Mouse (Mus musculus) lung, adult 2 months (tissue): ENCODE data around the gene Aim2. TPM values are rescaled to one million over a fixed set of nuclear protein-coding genes. Genes with fewer than 3 reads are reported as not detected.

Experiments used
- DNase-seq: peaks from one replicate; pipeline ENCODE4 v3.0.0; 2022
- H3K4me1 ChIP-seq: fragments of 200-500 bp; 2 replicates; pipeline ENCODE4 v1.6.1; 2011; ENCODE audit warnings: low read length; ENCODE audit not compliant: control insufficient read depth, insufficient read depth
- H3K4me3 ChIP-seq: fragments of 200-500 bp; replicated peaks from 2 replicates; pipeline ENCODE3; 2011; ENCODE audit warnings: low read depth, mild to moderate bottlenecking, control low read depth, low read length; ENCODE audit errors: extremely low read depth
- CTCF ChIP-seq: fragments of 200-500 bp; IDR thresholded peaks from 2 replicates; pipeline ENCODE4 v1.5.1; 2011; ENCODE audit warnings: mild to moderate bottlenecking, low read length, control low read depth; ENCODE audit not compliant: insufficient read depth
- POLR2A ChIP-seq: fragments of 200-500 bp; IDR thresholded peaks from 2 replicates; pipeline ENCODE4 v1.6.1; 2011; ENCODE audit warnings: low read depth, mild to moderate bottlenecking, control low read depth, low read length, borderline replicate concordance; ENCODE audit errors: extremely low read depth
- WGBS: fragments of 180-500 bp; shearing (Covaris S2); methylation state at CpG from one replicate; pipeline ENCODE4 v1.1.7; 2018; 5-methylcytosine and 5-hydroxymethylcytosine counted together
- polyA plus RNA-seq: library from polyadenylated mRNA; depleted of rRNA; stranded (reverse); fragments of >200 nt; gene quantifications from 2 replicates; pipeline ENCODE4 v1.2.3, GENCODE M21; 2012

The Aim2 gene
- polyA plus RNA-seq, 1 experiment: 5.1 TPM

- TF ChIP-seq POLR2A (no peak), CTCF (no peak)
- WGBS: 55% methylated on average over 1 of the region's 1 CpGs
Observed at GRCm38 (mm10) chr1:173326552-173326951, 24.1 kb upstream of the Aim2 start.

GRCm38 (mm10) chr1:173328446-173328845 lies 22.2 kb upstream of the Aim2 start:
- TF ChIP-seq POLR2A (no peak), CTCF (no peak)
- WGBS: 70% methylated on average over 8 of the region's 8 CpGs
- no peaks in the 10 kb centered on the region for H3K4me1 ChIP-seq
- DNase-seq: no peak
- no peak overlapping the region for H3K4me3 ChIP-seq

More at GRCm38 (mm10) chr1:173326552-173326951, 24.1 kb upstream of the Aim2 start:
- Histone ChIP-seq H3K4me3 (no peak overlapping the region), H3K4me1 (no peaks in the 10 kb centered on the region)
- DNase-seq: no peak

GRCm38 (mm10) chr1:173329185-173329584 lies 21.5 kb upstream of the Aim2 start:
- 17% methylated on average over 4 of the region's 4 CpGs for WGBS
- TF ChIP-seq CTCF: no peak
- TF ChIP-seq POLR2A: no peak
- DNase-seq: no peak
- no peaks in the 10 kb centered on the region for H3K4me1 ChIP-seq
- H3K4me3 ChIP-seq: no peak overlapping the region

- TF ChIP-seq CTCF: no peak
- no peak for TF ChIP-seq POLR2A
- 66% methylated on average over 5 of the region's 5 CpGs for WGBS
- Histone ChIP-seq H3K4me1 (no peaks in the 10 kb centered on the region), H3K4me3 (no peak overlapping the region)
- no peak for DNase-seq
Observed at GRCm38 (mm10) chr1:173329743-173330142, 20.9 kb upstream of the Aim2 start.

- Histone ChIP-seq H3K4me3 (no peak overlapping the region), H3K4me1 (no peaks in the 10 kb centered on the region)
- DNase-seq: no peak
- TF ChIP-seq CTCF: no peak
- TF ChIP-seq POLR2A: no peak
- 85% methylated on average over 5 of the region's 5 CpGs for WGBS
Observed at GRCm38 (mm10) chr1:173332418-173332817, 18.3 kb upstream of the Aim2 start.

GRCm38 (mm10) chr1:173333312-173334253 lies 17.1 kb upstream of the Aim2 start, which contains the start of gene Ackr1:
Ackr1 (minus strand) TSS chr1:173333750.
- TF ChIP-seq POLR2A: no peak
- TF ChIP-seq CTCF: no peak
- WGBS: 35% methylated on average over 9 of the region's 9 CpGs
- Histone ChIP-seq H3K4me3 (no peak within 1 kb of the TSS), H3K4me1 (no peaks in the 10 kb centered on the region)
- DNase-seq: no peak

GRCm38 (mm10) chr1:173335903-173336302 lies 14.8 kb upstream of the Aim2 start:
- WGBS: 38% methylated on average over 11 of the region's 11 CpGs
- TF ChIP-seq POLR2A (no peak), CTCF (no peak)
- no peak for DNase-seq
- H3K4me3 ChIP-seq: no peak overlapping the region
- H3K4me1 ChIP-seq: no peaks in the 10 kb centered on the region

- DNase-seq: no peak
- 89% methylated on average over 10 of the region's 10 CpGs for WGBS
- no peak overlapping the region for H3K4me3 ChIP-seq
- H3K4me1 ChIP-seq: no peaks in the 10 kb centered on the region
- TF ChIP-seq POLR2A (no peak), CTCF (no peak)
Observed at GRCm38 (mm10) chr1:173337008-173337407, 13.7 kb upstream of the Aim2 start.

- peak; percentile 26 for DNase-seq
- Histone ChIP-seq H3K4me3 (no peak overlapping the region), H3K4me1 (no peaks in the 10 kb centered on the region)
- TF ChIP-seq POLR2A (no peak), CTCF (peak; percentile 78)
- 5% methylated on average over 2 of the region's 2 CpGs for WGBS
Observed at GRCm38 (mm10) chr1:173339543-173339942, 11.1 kb upstream of the Aim2 start.

- H3K4me1 ChIP-seq: no peaks in the 10 kb centered on the region
- WGBS: 93% methylated on average over 1 of the region's 1 CpGs
- TF ChIP-seq POLR2A: no peak
- no peak for TF ChIP-seq CTCF
- H3K4me3 ChIP-seq: no peak overlapping the region
- no peak for DNase-seq
Observed at GRCm38 (mm10) chr1:173342425-173342824, 8.3 kb upstream of the Aim2 start.
